In the genomic region with DNA sequence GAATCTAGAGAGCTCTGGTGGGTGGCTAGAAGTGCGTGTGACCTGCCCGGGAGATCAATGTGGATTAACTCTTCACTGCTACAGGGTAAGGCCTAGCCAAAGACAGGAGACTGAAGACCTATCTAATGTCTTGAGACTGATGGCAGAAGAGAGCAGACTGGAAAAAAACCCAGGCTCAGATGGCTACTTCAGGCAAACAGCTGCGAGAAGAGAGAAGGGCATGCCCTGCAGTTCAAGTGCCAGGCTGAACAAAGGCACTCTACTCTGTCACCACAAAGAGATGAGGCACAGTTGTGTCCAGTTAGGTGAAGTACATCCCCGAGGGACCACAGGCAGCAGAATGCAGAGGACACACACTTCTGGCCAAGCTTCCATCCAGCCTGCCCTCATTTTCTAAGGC, we compare ENCODE assay signal across 26 mouse cellular contexts. TPM values are rescaled to one million over a fixed set of nuclear protein-coding genes. Genes with fewer than 3 reads are reported as not detected.
DNase-seq lines count a peak whose midpoint lies in the region; ATAC-seq and TF ChIP-seq lines count a peak whose summit lies in the region.
"Had no signal": no experiment of that assay in that cellular context is flagged by ENCODE, and none has a peak within 500 bp of the region (broad histone marks: within the 10 kb centered on the region; RNA-seq: fewer than 3 reads in every experiment).

No protein-coding gene starts in this region.

- no peak overlapping the region for H3K4me2 ChIP-seq in heart, embryonic 11.5 days
- no peak overlapping the region for H3K4me2 ChIP-seq in intestine, embryonic 14.5 days (ENCODE audit: low read length)
- no peak overlapping the region for H3K4me2 ChIP-seq in intestine, embryonic 15.5 days (replicated peaks)
- no peak overlapping the region for H3K4me2 ChIP-seq in midbrain, postnatal 0 days (ENCODE audit: low read depth, low read length, poor library complexity, severe bottlenecking)
- H3K4me2 ChIP-seq: embryonic facial prominence, embryonic 12.5 days; forebrain, embryonic 13.5 days; heart, embryonic 12.5 days; hindbrain, embryonic 15.5 days; limb, embryonic 15.5 days; lung, embryonic 15.5 days had no signal

- no peaks in the 10 kb centered on the region for H3K9me3 ChIP-seq in heart, embryonic 11.5 days (replicated peaks; ENCODE audit: control insufficient read depth, low read length)
- no peaks in the 10 kb centered on the region for H3K9me3 ChIP-seq in intestine, embryonic 14.5 days (ENCODE audit: control insufficient read depth, low read length)
- no peaks in the 10 kb centered on the region for H3K9me3 ChIP-seq in intestine, embryonic 15.5 days
- H3K9me3 ChIP-seq in midbrain, embryonic 10.5 days (replicated peaks): no peaks in the 10 kb centered on the region
- no peaks in the 10 kb centered on the region for H3K9me3 ChIP-seq in midbrain, postnatal 0 days (ENCODE audit: low read length)
- H3K9me3 ChIP-seq: embryonic facial prominence, embryonic 12.5 days; forebrain, embryonic 13.5 days; G1E; heart, embryonic 12.5 days; hindbrain, embryonic 15.5 days; limb, embryonic 15.5 days; lung, embryonic 15.5 days had no signal

- H3K27ac ChIP-seq in heart, embryonic 11.5 days (ENCODE audit: low read depth, low read length): peak overlapping the region; percentile 15; the same call in 1 of the 2 replicates
- no peak overlapping the region for H3K27ac ChIP-seq in intestine, embryonic 14.5 days (ENCODE audit: low read depth)
- no peak overlapping the region for H3K27ac ChIP-seq in intestine, embryonic 15.5 days
- 0 out of 2 replicates have a peak overlapping the region, but pooled peaks have one; percentile 38 for H3K27ac ChIP-seq in midbrain, embryonic 10.5 days (replicated peaks)
- H3K27ac ChIP-seq in midbrain, postnatal 0 days (ENCODE audit: low read depth, low read length): no peak overlapping the region
- H3K27ac ChIP-seq: embryonic facial prominence, embryonic 12.5 days; forebrain, embryonic 13.5 days; hindbrain, embryonic 15.5 days; kidney, postnatal 0 days; limb, embryonic 15.5 days; lung, embryonic 15.5 days; macrophage had no signal

- peaks cover 30% of the 10 kb centered on the region for H3K4me1 ChIP-seq in heart, embryonic 11.5 days (ENCODE audit: control insufficient read depth, insufficient read depth, low read length)
- H3K4me1 ChIP-seq in intestine, embryonic 14.5 days (replicated peaks; ENCODE audit: control insufficient read depth, insufficient read depth, low read length): peaks cover 6% of the 10 kb centered on the region
- 0 out of 2 replicates have a peak, but pooled peaks cover 9% of the 10 kb centered on the region for H3K4me1 ChIP-seq in intestine, embryonic 15.5 days (replicated peaks)
- peaks cover 32% of the 10 kb centered on the region for H3K4me1 ChIP-seq in midbrain, embryonic 10.5 days
- H3K4me1 ChIP-seq in midbrain, postnatal 0 days (ENCODE audit: insufficient read depth, low read length): no peaks in the 10 kb centered on the region
- H3K4me1 ChIP-seq: lung, embryonic 15.5 days had no signal

- no peak overlapping the region for H3K4me3 ChIP-seq in heart, embryonic 11.5 days (ENCODE audit: low read depth, low read length)
- no peak overlapping the region for H3K4me3 ChIP-seq in intestine, embryonic 14.5 days (ENCODE audit: low read depth, low read length)
- no peak overlapping the region for H3K4me3 ChIP-seq in intestine, embryonic 15.5 days (replicated peaks)
- H3K4me3 ChIP-seq in midbrain, embryonic 10.5 days: no peak overlapping the region
- H3K4me3 ChIP-seq in midbrain, postnatal 0 days (ENCODE audit: low read depth, low read length): no peak overlapping the region
- H3K4me3 ChIP-seq: embryonic facial prominence, embryonic 12.5 days; erythroblast, embryonic 14.5 days; forebrain, embryonic 13.5 days; heart, embryonic 12.5 days; hindbrain, embryonic 15.5 days; limb, embryonic 15.5 days; lung, embryonic 15.5 days had no signal

- no peaks in the 10 kb centered on the region for H3K27me3 ChIP-seq in heart, embryonic 11.5 days (ENCODE audit: control insufficient read depth, insufficient read depth, low read length)
- H3K27me3 ChIP-seq in intestine, embryonic 14.5 days (replicated peaks; ENCODE audit: control insufficient read depth, insufficient read depth, low read length): no peaks in the 10 kb centered on the region
- H3K27me3 ChIP-seq in intestine, embryonic 15.5 days (replicated peaks): no peaks in the 10 kb centered on the region
- no peaks in the 10 kb centered on the region for H3K27me3 ChIP-seq in midbrain, embryonic 10.5 days (ENCODE audit: low read depth, poor library complexity, severe bottlenecking)
- H3K27me3 ChIP-seq in midbrain, postnatal 0 days (ENCODE audit: insufficient read depth, low read length): no peaks in the 10 kb centered on the region
- H3K27me3 ChIP-seq: embryonic facial prominence, embryonic 12.5 days; forebrain, embryonic 13.5 days; heart, embryonic 12.5 days; hindbrain, embryonic 15.5 days; limb, embryonic 15.5 days; lung, embryonic 15.5 days had no signal

- WGBS in heart, embryonic 11.5 days (ENCODE audit: insufficient replicate concordance): 58% methylated on average over 4 of the region's 4 CpGs
- WGBS in intestine, embryonic 14.5 days: 77% methylated on average over 4 of the region's 4 CpGs
- 85% methylated on average over 4 of the region's 4 CpGs for WGBS in intestine, embryonic 15.5 days
- WGBS in midbrain, embryonic 10.5 days: 77% methylated on average over 4 of the region's 4 CpGs
- 72% methylated on average over 4 of the region's 4 CpGs for WGBS in midbrain, postnatal 0 days

- no peak for TF ChIP-seq CTCF in midbrain, postnatal 0 days (IDR thresholded peaks at IDR 0.05)

- intact Hi-C loops in heart, postnatal 36 days (cut with DNase I): no loop called here
- intact Hi-C loops in gastrocnemius, postnatal 36 days (cut with DNase I): no loop called here

- no peak for ATAC-seq in heart, embryonic 11.5 days (replicated peaks; ENCODE audit: insufficient number of reproducible peaks, low FRiP score, low TSS enrichment)
- no peak for ATAC-seq in intestine, embryonic 14.5 days (replicated peaks; ENCODE audit: low FRiP score, low TSS enrichment, low read depth)
- ATAC-seq in intestine, embryonic 15.5 days: no peak
- ATAC-seq in midbrain, postnatal 0 days (ENCODE audit: low FRiP score): no peak
- ATAC-seq: activated CD4-positive, CD25-positive, alpha-beta regulatory T cell, adult 4 months; forebrain, embryonic 13.5 days had no signal

- no peaks in the 10 kb centered on the region for H3K36me3 ChIP-seq in heart, embryonic 11.5 days (ENCODE audit: control insufficient read depth, insufficient read depth, low read length)
- 0 out of 2 replicates have a peak, but pooled peaks cover 9% of the 10 kb centered on the region for H3K36me3 ChIP-seq in intestine, embryonic 14.5 days (ENCODE audit: control insufficient read depth, insufficient read depth, low read length)
- no peaks in the 10 kb centered on the region for H3K36me3 ChIP-seq in intestine, embryonic 15.5 days
- peaks cover 24% of the 10 kb centered on the region for H3K36me3 ChIP-seq in midbrain, embryonic 10.5 days
- H3K36me3 ChIP-seq in midbrain, postnatal 0 days (ENCODE audit: insufficient read depth, low read length): no peaks in the 10 kb centered on the region
- H3K36me3 ChIP-seq: embryonic facial prominence, embryonic 12.5 days; hindbrain, embryonic 15.5 days; limb, embryonic 15.5 days; lung, embryonic 15.5 days had no signal

- DNase-seq in heart, postnatal 36 days: no peak
- peak; percentile 13 for DNase-seq in intestine, embryonic 14.5 days (ENCODE audit: low spot score)
- no peak for DNase-seq in midbrain, embryonic 10.5 days (ENCODE audit: low spot score)
- DNase-seq in midbrain, postnatal 0 days (ENCODE audit: low spot score): no peak
- DNase-seq in brain, adult 2 months (ENCODE audit: low read depth, low spot score): peak; percentile 41
- no peak for DNase-seq in gastrocnemius, postnatal 36 days
- DNase-seq: adrenal gland, postnatal 10 days; cerebellum, adult 9-11 months; gastrocnemius, postnatal 25 days; kidney, adult 18-20 months; layer of hippocampus, postnatal 36 days; right cerebral cortex, postnatal 25 days; thymus, adult 2 months had no signal

- H3K9ac ChIP-seq in heart, embryonic 11.5 days (ENCODE audit: low read depth, low read length): 0 out of 2 replicates have a peak overlapping the region, but pooled peaks have one; percentile 22
- no peak overlapping the region for H3K9ac ChIP-seq in intestine, embryonic 14.5 days (ENCODE audit: low read length)
- no peak overlapping the region for H3K9ac ChIP-seq in intestine, embryonic 15.5 days
- H3K9ac ChIP-seq in midbrain, postnatal 0 days (replicated peaks; ENCODE audit: low read length, poor library complexity, severe bottlenecking): no peak overlapping the region
- H3K9ac ChIP-seq: embryonic facial prominence, embryonic 12.5 days; forebrain, embryonic 13.5 days; heart, embryonic 12.5 days; hindbrain, embryonic 15.5 days; limb, embryonic 15.5 days; lung, embryonic 15.5 days had no signal

RNA-seq across cellular contexts. Expression of a gene that starts 37.1 kb away (rescaled TPM):
- polyA plus RNA-seq in heart, embryonic 11.5 days (2014; fragmentation: Nextera tagmentation; extraction: Ambion mirVana): 1.7 and 2.4 TPM in 2 replicates
- total RNA-seq in heart, postnatal 36 days (2021): 1 to 10 TPM; 2.1 TPM
- 2.1 and 2.4 TPM in 2 replicates for polyA plus RNA-seq in intestine, embryonic 14.5 days (2014; fragmentation: Nextera tagmentation; extraction: Ambion mirVana)
- 3.4 and 4.0 TPM in 2 replicates for polyA plus RNA-seq in intestine, embryonic 15.5 days (2015; fragmentation: Nextera tagmentation; extraction: Ambion mirVana)
- polyA plus RNA-seq in midbrain, embryonic 10.5 days (2016; fragmentation: Nextera tagmentation; extraction: Ambion mirVana): 1.1 and 1.8 TPM in 2 replicates
- total RNA-seq in midbrain, postnatal 0 days (2014; rRNA removed): 1.8 and 3.1 TPM in 2 replicates
- 1.4 and 2.2 TPM in 2 replicates for polyA plus RNA-seq in midbrain, postnatal 0 days (2015; fragmentation: Nextera tagmentation; extraction: Ambion mirVana)
- total RNA-seq in gastrocnemius, postnatal 36 days (2021): under 1 TPM; 0.79 to 0.81 TPM

RNA-seq across cellular contexts. Expression of a gene that starts 37.9 kb away (rescaled TPM):
- polyA plus RNA-seq in heart, embryonic 11.5 days (2014; fragmentation: Nextera tagmentation; extraction: Ambion mirVana): 15.1 and 18.9 TPM in 2 replicates
- 100 to 1,000 TPM in 1 of 2 experiments, 10 to 100 TPM in 1; 92.1 to 101 TPM for total RNA-seq in heart, postnatal 36 days (2021)
- 24.7 and 27.9 TPM in 2 replicates for polyA plus RNA-seq in intestine, embryonic 14.5 days (2014; fragmentation: Nextera tagmentation; extraction: Ambion mirVana)
- 20.2 and 23.3 TPM in 2 replicates for polyA plus RNA-seq in intestine, embryonic 15.5 days (2015; fragmentation: Nextera tagmentation; extraction: Ambion mirVana)
- polyA plus RNA-seq in midbrain, embryonic 10.5 days (2016; fragmentation: Nextera tagmentation; extraction: Ambion mirVana): 25.9 and 29.7 TPM in 2 replicates
- 64.7 and 71.0 TPM in 2 replicates for total RNA-seq in midbrain, postnatal 0 days (2014; rRNA removed)
- 22.0 and 24.3 TPM in 2 replicates for polyA plus RNA-seq in midbrain, postnatal 0 days (2015; fragmentation: Nextera tagmentation; extraction: Ambion mirVana)
- total RNA-seq in gastrocnemius, postnatal 36 days (2021): 100 to 1,000 TPM in 1 of 2 experiments, 10 to 100 TPM in 1; 71.5 to 114 TPM

Comparison
In these comparisons a context has a peak if more than half of its experiments do, and no peak if none do; other contexts are left out.
1. H3K27ac ChIP-seq: peak in heart, embryonic 11.5 days (single experiment) and midbrain, embryonic 10.5 days (single experiment); none in intestine, embryonic 14.5 days (single experiment), intestine, embryonic 15.5 days (single experiment) and midbrain, postnatal 0 days (single experiment).
2. DNase-seq: peak in intestine, embryonic 14.5 days (single experiment) and brain, adult 2 months (single experiment); none in heart, postnatal 36 days (0 of 2), midbrain, embryonic 10.5 days (single experiment), midbrain, postnatal 0 days (single experiment) and gastrocnemius, postnatal 36 days (0 of 2).